Mouse (Mus musculus): Measurements from ENCODE around the gene Naa16.

- TF ChIP-seq CTCF (IDR thresholded peaks at IDR 0.05; ENCODE audit: low read depth): no peak
- no peak for TF ChIP-seq EP300 (IDR thresholded peaks at IDR 0.05; ENCODE audit: low read depth)
Measured at GRCm38 (mm10) chr14:79293119-79293780, 97.3 kb downstream of the Naa16 start.

Data from liver, embryonic 14.5 days (tissue).